Mouse (Mus musculus): ENCODE measurements around the gene Fbxl15.

Fbxl15 gene

DNA sequence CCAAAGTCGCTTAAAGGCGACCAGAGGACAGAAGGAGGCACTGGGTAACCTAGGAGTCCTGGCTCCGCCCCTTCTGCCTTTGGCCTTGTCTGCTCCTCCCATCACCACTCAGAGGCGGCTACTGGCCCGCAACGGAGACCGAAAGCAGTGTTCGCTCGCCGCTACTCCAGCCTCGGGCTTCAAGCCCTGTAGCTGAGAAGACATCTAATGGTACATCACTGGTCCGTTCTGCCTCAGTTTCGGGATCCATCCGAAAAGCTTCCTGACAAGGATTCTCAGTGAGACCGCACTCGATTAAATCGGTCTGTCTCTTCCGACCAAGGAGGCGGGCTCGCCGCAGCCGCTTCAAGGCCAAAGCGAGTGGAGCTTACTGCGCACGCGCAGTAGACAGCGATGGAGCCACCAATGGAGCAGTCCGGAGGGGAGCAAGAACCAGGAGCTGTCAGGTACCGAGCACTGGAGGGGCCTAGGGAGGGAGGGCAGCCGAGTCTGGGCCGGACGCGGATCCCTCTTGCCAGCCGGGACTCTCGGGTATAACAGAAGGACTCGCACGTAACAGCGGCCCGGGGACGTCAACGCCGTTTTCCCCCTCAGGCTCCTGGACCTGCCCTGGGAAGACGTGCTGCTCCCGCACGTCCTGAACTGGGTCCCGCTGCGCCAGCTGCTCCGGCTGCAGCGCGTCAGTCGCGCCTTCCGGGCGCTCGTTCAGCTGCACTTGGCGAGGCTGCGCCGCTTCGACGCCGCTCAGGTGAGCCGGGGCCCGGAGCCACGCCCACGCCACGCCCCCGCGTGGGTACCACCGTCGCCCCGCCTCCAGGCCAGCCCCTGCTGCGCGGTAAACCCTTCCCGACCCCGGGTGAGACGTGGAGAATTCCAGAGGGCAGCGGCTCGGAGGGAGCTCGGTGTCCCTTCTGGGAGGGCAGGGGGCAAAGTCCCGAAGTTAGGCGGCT is at the start of gene Fbxl15:
Gene Fbxl15 (plus strand): TSS at position 104 of the 950 bp plus-strand sequence.
- peak; percentile 95 for DNase-seq (ENCODE audit: extremely low spot score)

DNA sequence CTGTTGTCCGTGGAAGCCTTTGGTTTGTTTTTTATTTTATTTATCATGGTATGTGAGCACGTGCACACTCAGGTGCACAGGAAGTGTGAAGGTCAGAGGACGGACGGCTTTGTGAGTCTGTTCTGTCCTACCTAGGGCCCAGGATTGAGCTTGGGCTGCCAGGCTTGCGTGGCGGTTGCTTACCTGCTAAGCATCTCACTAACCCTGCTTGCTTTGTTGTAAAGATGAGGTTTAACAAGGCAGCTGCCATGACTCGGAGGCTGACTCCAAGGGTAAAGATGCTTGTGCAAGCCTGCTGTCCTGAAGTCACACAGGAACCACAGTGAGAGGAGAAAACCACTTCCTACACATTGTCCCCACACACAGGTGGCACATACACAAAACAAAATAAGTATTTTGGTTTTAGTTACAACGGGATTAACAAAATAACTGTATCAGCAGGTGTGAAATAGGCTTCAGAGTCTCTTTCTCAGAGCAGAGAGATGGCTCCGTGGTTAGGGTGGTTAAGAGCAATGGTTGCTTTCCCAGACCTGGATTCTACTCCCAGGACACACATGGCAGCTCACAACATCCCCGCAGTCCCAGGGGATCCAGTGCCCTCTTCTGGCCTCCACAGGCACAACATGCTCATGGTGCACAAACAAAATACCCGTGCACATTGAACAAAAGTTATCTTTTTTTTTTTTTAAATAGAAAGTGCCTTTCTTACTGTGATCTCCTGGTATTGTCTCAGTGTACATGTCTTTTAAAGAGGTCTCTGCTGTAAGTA is 45.7 kb upstream of the Fbxl15 start:
- DNase-seq (ENCODE audit: extremely low spot score), result no peak

DNA sequence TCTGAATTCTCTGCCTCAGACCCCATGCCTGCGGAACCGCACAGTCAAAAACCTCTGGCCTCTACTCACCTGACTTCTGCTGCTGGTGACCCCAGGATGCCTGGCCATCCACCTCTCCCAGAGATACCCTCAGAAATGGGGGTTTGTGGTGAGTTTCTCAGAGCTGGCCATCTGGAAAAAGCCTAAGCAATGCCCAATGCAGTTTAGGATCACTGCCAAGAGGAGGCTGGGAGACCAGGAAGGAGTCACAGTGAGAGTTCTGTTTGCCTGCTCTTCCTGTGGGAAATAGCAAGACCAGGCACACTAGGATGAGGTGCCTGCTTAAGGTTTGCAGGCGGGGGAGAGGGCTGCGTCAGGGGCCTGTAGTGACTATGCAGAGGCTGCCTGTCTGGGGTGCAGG is 43.3 kb upstream of the Fbxl15 start:
- no peak for DNase-seq (ENCODE audit: extremely low spot score)

DNA sequence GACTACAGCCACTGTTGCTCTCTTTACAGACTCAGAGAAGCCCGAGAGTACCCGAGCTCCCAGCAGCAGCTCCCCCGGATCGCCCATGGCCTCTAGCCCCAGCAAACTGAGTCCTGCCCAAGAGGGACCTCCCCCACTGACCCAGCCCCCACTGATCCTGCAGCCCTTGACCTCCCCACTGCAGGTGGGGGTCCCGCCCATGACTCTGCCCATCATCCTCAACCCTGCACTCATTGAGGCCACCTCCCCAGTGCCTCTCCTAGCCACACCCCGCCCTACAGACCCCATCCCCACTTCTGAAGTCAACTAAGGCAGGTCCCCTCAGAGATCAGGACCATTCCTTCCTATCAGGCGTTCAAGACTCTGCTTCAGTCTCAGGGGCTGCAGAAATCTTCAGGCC is 42.4 kb upstream of the Fbxl15 start:
- no peak for DNase-seq (ENCODE audit: extremely low spot score)

DNA sequence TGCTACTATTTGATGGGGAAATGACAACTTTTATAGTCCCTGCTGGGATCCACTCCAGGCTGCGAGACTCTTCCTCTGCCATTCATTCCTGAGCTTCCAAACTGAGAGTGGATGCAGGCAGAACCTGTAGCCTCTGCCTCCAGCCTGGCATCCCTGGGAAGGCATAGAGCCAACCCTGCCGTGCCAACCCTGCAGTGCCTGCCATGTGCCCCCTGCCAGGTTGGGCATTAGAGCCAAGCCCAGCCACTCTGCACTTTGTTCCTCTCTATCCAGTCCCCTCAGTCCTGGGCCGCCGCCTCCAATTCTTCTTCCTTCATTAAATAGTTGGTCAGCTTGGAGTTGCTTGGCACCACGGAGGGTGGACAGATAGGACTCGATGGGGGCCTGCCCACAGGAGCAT is 41.9 kb upstream of the Fbxl15 start:
- DNase-seq (ENCODE audit: extremely low spot score), result no peak

DNA sequence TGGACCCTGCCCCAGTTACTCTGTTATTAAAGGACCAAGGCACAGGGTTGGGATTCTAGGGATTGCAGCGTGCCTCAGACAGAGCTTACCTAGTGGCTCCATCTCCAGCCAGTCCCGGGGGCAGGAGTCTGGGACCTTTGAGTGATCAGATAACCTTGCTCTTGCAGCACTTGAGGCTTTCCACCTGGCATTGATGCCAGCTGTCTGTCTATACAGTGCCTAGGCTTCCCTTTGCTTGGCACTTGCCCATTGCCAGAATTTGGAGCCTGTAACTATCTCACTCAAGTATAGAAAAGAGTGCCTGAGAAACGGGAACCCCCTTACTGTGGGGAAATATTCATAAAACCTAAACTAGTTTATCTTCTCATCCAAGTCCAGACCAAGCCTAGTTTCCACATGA is 41.1 kb upstream of the Fbxl15 start:
- DNase-seq (ENCODE audit: extremely low spot score), result no peak

DNA sequence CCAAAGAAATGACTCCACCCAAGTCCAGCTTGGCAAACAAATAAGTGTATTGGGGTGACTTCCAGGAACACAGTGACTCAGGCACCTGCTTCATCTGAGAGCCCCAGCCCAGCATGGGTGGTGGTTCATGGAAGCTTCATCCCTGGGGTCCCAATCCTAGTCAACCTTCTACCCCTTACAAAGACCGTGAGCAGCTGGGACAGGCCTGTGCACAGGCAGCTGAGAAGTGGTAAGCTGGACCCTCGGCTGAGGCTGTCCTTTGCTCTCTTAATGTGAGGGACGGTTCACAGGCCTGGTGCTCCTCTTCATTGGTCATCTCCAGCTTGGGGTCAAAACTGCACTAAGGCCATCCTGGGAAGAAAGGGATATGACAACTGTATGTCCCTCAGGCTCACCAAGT is 40.4 kb upstream of the Fbxl15 start:
- DNase-seq (ENCODE audit: extremely low spot score), result no peak

DNA sequence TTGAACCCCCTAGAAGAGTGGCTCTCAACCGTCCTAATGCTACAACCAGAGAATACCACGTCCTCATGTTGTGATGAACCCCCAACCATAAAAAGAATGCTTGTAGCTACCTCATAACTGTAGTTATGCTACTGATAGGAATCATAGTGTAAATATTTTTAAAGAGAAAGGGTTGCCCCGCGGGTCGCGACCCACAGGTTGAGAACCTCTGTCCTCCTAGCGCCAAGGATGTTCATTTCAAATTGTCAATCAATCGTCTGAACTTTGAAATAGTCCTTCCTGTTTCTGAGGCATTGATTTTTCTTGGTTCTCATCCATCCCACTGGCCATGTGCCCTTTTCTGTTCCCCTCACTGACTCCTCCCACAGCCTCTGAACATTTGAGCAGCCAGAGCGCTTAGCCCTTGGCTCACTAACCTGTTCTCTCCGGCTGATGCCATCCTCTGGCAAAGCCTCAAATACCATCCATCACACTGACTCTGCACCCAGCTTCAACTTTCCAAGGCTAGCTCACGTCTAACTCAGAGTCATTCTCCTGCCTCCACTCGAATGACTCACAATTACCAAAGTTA is 37.4 kb upstream of the Fbxl15 start:
- no peak for DNase-seq (ENCODE audit: extremely low spot score)

DNA sequence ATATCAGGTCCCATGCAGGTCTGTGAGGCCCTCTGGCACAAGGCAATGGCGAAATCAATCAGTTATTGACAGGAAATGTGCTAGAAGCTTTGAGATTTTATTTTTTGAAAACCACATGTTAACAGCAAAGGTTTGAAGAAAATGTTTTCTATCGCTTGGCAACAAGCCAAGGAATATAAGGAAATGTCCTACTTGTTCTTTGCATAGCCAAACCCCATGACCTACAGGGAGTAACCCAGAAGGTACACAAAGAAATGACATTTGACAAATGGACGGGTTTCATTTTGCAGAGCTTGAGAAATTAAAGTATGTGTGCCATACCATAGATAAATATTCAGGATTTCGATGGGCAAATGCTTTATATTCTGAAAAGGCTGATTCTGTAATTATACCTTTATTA is 31.0 kb upstream of the Fbxl15 start:
- DNase-seq (ENCODE audit: extremely low spot score), result no peak

DNA sequence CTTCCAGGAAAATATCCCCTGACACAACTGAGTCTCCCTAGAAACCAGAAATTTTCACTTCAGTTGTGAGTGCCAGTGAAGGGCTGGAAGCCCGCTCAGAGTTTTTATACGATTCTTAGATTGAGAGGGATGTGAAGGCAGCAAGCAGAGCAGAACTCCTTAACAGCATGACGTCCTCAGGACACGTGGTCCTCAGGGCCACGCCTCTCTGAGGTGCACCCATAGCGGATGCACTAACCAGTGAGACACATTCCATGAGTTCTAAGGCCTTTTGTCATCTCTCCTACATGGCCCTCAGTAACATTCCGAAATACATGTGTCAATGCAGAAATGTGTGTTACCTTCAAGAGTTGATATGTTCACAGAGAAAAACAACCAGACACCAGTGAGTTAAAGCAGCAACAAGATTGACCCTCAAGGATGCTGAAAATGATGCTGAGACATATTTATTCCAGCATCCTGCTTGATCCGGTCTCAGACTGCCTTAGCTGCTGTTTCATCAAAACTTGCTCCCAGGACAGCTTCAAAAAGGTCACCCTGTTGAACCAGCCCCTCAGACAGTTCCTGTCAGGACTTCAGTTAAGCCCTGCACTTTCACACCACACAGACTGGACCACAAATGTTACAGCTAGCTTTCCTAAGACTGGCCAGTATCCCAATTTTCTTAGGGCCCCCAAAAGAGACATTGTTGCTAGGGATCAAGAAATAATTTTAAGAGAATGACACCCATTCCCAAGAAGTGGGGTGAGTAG is 27.5 kb upstream of the Fbxl15 start:
- DNase-seq (ENCODE audit: extremely low spot score), result no peak

DNA sequence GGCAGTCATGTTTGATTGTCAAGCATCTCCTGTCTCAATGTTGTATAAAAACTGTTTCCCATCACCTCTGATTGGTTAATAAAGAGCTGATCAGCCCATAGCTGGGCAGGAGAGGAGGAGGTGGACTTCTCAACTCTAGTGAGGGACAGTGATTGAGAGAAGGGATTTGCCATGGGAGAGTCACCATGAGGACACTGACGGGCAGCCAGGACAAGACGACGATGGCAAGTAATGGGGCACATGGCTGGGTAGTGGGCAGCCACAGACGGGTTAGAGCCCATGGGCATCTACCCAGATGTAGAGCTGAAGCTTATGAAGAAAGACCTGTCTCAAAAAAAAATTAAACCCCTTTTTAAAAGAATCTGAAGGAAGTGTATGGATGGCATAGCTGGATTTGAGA is 25.4 kb upstream of the Fbxl15 start:
- DNase-seq (ENCODE audit: extremely low spot score), result no peak

DNA sequence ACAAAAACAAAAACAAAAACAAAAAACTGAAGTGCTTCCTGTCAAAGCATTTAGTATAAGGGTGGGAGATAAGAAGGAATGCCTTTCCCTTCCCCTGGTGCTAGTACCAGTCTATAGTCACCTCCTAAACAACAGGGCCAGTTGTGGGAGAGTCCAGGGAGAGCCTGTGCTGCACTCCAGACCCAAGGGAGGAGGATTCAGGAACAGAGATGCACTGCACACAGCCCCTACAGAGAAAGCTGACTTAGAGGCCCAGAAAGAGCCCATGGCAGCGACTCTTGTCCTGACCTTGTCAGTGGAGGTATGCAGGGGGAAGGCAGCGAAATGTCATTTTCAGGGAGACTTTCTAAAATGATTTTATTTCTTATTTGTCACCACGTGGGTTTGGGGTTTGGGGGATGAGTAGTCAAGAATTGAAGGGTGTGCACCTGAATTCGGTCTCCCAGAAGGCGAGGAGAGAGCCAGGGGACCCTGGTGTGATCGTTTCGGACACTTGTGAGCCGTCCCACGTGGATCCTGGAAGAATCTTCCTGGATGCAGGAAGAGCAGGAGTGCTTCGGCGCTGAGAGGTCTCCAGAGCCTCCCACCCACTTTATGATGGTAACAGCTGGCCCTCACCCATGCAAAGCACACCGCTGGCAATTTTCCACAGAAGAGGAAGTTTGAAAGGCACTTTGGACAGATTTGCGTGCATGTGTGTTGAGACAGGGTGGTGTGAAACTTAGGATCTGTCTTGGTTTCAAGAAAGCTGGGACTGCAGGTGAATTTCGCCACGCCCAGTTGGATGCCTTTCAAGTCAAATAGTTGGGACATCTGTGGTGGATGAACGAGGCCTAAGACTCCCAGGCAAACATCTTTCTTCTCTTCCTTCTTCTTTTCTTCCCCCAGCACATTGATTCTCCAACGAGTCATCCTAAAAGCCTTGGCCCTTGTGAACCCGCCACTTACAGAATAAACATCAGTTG is 24.5 kb upstream of the Fbxl15 start:
- no peak for DNase-seq (ENCODE audit: extremely low spot score)

DNA sequence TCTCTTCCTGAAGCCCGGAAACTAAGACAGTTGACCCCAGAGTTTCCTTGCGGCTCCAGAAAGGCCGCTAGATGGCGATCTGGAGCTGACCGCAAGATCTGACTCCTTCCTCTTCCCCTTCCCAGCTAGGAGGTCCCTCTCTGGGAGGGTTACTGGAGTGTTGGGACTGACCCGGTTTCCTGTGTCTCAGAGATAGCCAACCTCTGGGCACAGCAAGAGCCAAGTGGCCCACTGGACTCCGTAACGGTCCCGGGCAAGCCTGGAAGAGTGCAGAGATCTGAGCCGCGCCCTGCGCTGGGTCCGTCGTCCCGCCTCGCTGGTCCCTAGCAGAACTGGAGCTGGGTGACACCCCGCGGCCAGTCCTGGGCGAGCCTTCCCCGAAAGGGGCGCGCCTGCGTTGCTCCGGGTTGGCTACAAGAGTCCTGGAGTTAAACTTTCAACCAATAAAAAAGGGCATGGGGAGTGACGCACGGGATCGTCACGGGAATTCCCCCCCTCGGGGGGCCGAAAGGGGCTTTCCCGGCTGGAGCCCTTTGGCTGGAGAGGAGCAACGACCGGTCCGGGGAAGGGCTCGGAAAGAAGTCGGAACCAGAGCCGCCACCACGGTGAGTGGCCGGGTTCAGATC is 23.7 kb upstream of the Fbxl15 start, which contains the start of gene Nfkb2:
Gene Nfkb2 (plus strand): TSS at position 105 of the 626 bp plus-strand sequence.
- DNase-seq (ENCODE audit: extremely low spot score), result peak; percentile 94

DNA sequence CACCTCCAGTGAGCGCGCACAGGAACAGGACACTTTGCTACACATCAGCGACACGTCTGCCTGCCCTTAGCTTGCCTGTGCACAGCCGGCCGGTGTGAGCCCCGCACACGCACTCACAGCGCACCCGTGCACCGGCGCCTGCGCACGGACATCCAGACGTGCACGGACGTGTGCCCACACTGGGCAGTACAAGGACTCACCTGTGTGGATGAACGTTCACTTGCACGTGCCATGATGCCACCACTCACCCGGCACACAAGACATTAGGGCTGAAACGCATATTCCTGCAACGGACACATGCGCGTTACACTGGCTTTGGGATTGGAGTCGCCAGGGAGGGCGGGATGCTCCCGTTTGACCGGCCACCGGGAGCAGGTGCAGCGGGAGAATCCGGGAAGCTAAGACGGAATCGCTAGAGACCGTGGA is 23.1 kb upstream of the Fbxl15 start:
- no peak for DNase-seq (ENCODE audit: extremely low spot score)

DNA sequence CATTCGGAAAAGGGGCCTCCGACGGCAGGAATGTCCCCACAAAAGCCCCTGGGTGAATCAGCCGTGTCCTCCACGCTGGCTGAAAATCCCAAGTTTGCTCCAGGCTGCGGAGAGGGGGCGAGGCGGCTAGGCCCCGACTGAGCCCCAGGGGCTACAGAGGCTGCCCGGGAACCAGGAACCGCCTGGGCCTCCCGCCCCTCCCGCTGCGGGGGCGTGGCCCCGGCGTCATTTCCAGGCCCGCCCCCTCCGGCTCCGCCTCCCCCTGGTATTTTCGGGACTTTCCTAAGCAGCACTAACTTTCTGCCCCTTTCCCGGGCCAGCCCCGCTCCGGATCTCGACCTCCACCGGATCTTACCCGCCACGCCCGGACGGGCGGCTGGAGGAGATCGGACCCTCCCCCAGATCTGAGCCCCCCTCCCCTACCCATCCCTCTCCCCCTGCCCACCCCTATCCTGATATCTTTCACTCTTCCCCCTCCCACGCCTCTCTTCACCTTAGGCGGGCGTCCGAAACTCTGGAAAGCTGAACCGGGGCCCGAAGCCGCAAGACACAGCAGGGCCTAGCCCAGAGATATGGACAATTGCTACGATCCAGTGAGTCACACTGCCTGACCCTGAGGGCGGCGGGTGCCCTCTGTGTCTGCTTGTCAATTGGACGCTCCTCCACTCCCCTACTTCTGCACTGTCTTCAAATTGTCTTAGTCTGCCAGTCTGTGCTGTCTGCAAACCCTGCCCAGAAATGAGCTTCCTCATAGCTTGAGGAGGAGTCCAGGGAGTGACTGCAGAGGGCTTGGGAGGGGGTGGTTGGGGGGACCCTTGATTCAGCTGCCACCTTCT is 22.3 kb upstream of the Fbxl15 start:
- DNase-seq (ENCODE audit: extremely low spot score), result peak; percentile 90

DNA sequence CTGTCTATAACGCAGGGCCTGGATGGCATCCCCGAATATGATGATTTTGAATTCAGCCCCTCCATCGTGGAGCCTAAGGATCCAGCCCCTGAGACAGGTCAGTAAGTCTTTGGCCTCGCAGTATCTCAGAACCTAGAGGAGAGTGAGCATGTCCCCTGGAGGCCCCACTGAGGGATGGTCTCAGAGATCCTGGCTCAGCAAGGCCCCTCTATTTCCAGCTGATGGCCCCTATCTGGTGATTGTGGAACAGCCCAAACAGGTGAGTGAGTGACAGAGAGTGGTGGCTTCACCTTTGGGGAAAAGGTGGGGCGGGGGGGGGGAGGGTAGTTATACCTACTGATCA is 21.7 kb upstream of the Fbxl15 start:
- DNase-seq (ENCODE audit: extremely low spot score), result no peak

DNA sequence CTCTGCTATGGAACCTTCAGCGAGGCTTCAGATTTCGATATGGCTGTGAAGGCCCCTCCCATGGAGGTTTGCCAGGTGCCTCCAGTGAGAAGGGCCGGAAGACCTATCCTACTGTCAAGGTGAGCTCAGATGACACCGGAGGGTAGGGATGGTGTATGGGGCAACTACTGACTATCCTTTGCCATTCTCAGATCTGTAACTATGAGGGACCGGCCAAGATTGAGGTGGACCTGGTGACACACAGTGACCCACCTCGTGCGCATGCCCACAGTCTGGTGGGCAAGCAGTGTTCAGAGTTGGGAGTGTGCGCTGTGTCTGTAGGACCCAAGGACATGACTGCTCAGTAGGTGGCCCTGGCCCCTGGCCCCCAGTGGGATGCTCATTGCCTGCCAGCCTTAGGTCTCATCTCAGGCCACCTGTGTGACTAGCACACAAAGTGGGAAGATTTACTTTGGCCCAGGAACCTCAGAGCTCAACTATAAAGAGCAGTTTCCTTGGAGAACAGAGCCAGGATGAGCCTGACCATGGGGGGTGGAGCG is 21.2 kb upstream of the Fbxl15 start:
- no peak for DNase-seq (ENCODE audit: extremely low spot score)

DNA sequence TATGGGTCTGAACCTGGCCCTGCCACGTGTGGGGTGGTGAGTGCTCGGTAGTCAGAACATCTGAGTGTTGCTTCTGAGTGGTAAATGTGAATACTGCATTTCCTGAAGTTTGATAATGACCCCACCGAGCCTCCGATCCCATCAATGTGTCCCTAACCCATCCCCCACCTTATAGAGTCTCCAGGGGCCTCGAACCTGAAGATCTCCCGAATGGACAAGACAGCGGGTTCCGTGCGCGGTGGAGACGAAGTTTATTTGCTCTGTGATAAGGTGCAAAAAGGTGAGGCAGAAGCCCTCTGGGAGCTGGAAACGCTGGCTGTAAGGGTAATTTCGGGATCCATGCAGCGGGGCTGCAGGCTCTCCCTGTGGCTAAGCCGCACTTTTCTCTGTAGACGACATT is 20.2 kb upstream of the Fbxl15 start:
- no peak for DNase-seq (ENCODE audit: extremely low spot score)

DNA sequence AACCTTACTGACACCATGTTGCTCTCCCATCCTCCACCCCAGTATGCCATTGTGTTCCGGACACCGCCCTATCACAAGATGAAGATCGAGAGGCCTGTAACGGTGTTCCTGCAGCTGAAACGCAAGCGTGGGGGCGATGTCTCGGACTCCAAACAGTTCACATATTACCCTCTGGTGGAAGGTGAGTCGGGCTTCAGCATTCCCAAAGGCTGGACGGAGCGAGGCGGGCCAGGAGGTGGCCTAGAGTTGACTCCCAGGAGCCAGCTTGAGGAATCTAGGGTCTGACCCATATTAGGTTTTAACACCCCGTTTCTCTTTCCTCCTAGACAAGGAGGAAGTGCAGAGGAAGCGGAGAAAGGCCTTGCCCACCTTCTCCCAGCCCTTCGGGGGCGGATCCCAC is 19.7 kb upstream of the Fbxl15 start:
- no peak for DNase-seq (ENCODE audit: extremely low spot score)
